Mouse (Mus musculus) midbrain, embryonic 15.5 days (tissue): ENCODE data around the gene Coq6. TPM values are rescaled to one million over a fixed set of nuclear protein-coding genes. Genes with fewer than 3 reads are reported as not detected.
"Not testable (repeated sequence)": the region's sequence is repeated elsewhere in the genome, so short reads cannot be mapped to it uniquely, and the experiment has no call there.

Experiments used
- ATAC-seq: fragments of 200-750 bp; cut with Nextera tagmentation; replicated peaks from 2 replicates; pipeline ENCODE4 v1.8.0; 2017; ENCODE audit warnings: moderate TSS enrichment
- H3K27ac ChIP-seq: fragments of 300-500 bp; sonication (generic); 2 replicates; pipeline ENCODE4 v1.5.1; 2015; ENCODE audit warnings: mild to moderate bottlenecking, inconsistent platforms
- H3K27me3 ChIP-seq: fragments of 300-500 bp; sonication (generic); replicated peaks from 2 replicates; pipeline ENCODE4 v1.6.1; 2015; ENCODE audit warnings: inconsistent platforms
- H3K36me3 ChIP-seq: fragments of 300-500 bp; sonication (generic); replicated peaks from 2 replicates; pipeline ENCODE4 v1.6.1; 2015; ENCODE audit warnings: inconsistent platforms
- H3K4me1 ChIP-seq: fragments of 300-500 bp; sonication (generic); 2 replicates; pipeline ENCODE4 v1.6.1; 2015; ENCODE audit warnings: inconsistent platforms
- H3K4me2 ChIP-seq: fragments of 300-500 bp; sonication (generic); 2 replicates; pipeline ENCODE4 v1.6.1; 2015; ENCODE audit warnings: inconsistent platforms, mild to moderate bottlenecking, moderate library complexity
- H3K4me3 ChIP-seq: fragments of 300-500 bp; sonication (generic); 2 replicates; pipeline ENCODE4 v1.5.1; 2015; ENCODE audit warnings: mild to moderate bottlenecking, inconsistent platforms
- H3K9ac ChIP-seq: fragments of 300-500 bp; sonication (generic); 2 replicates; pipeline ENCODE4 v1.6.1; 2015; ENCODE audit warnings: mild to moderate bottlenecking, inconsistent platforms
- H3K9me3 ChIP-seq: fragments of 300-500 bp; sonication (generic); 2 replicates; pipeline ENCODE4 v1.6.1; 2016; ENCODE audit warnings: inconsistent platforms
- WGBS: fragments of 180-500 bp; shearing (Covaris S2); methylation state at CpG from one replicate; pipeline ENCODE4 v1.1.7; 2015; ENCODE audit warnings: mixed read lengths; 5-methylcytosine and 5-hydroxymethylcytosine counted together
- polyA plus RNA-seq: library from polyadenylated mRNA; unstranded; fragments of >200 nt; fragmentation: Nextera tagmentation; extraction: Ambion mirVana; gene quantifications from 2 replicates; pipeline ENCODE4 v1.2.1, GENCODE M21; 2015

The Coq6 gene
- 46.2 and 47.5 TPM in 2 replicates for polyA plus RNA-seq

GRCm38 (mm10) chr12:84361555-84362489 lies at the start of gene Coq6, which contains the start of gene Fam161b:
Gene Coq6, plus strand, starts transcription at chr12:84361657.
Gene Fam161b, minus strand, starts transcription at chr12:84361833.
- H3K4me3 ChIP-seq = peak within 1 kb of the TSS; percentile 87
- H3K9me3 ChIP-seq = no peaks in the 10 kb centered on the region
- peak within 1 kb of the TSS; percentile 81 for H3K27ac ChIP-seq
- no peaks in the 10 kb centered on the region for H3K27me3 ChIP-seq
- H3K9ac ChIP-seq = peak within 1 kb of the TSS; percentile 83
- under 1% methylated on average over 51 of the region's 51 CpGs for WGBS
- peaks cover 7% of the 10 kb centered on the region for H3K36me3 ChIP-seq
- ATAC-seq = peak; percentile 99
- H3K4me2 ChIP-seq = peak within 1 kb of the TSS; percentile 70
- H3K4me1 ChIP-seq = peaks cover 32% of the 10 kb centered on the region

GRCm38 (mm10) chr12:84316006-84316405 lies 45.5 kb upstream of the Coq6 start:
- Histone ChIP-seq H3K9ac (peak overlapping the region; percentile 87), H3K36me3 (no peaks in the 10 kb centered on the region), H3K4me3 (peak overlapping the region; percentile 75), H3K4me1 (peaks cover 29% of the 10 kb centered on the region), H3K27ac (peak overlapping the region; percentile 93; the same call in 1 of the 2 replicates), H3K9me3 (no peaks in the 10 kb centered on the region), H3K27me3 (no peaks in the 10 kb centered on the region), H3K4me2 (peak overlapping the region; percentile 82)
- WGBS = 42% methylated on average over 7 of the region's 7 CpGs
- 0 out of 2 replicates have a peak, but pooled peaks have one; percentile 21 for ATAC-seq

GRCm38 (mm10) chr12:84316721-84317621 lies 44.5 kb upstream of the Coq6 start, which contains the start of gene Zfp410:
Gene Zfp410, plus strand, starts transcription at chr12:84316852.
- Histone ChIP-seq H3K4me2 (peak within 1 kb of the TSS; percentile 82), H3K9me3 (no peaks in the 10 kb centered on the region), H3K27me3 (no peaks in the 10 kb centered on the region), H3K27ac (peak within 1 kb of the TSS; percentile 93), H3K4me3 (peak within 1 kb of the TSS; percentile 75), H3K36me3 (no peaks in the 10 kb centered on the region), H3K4me1 (peaks cover 29% of the 10 kb centered on the region), H3K9ac (peak within 1 kb of the TSS; percentile 87)
- peak; percentile 95 for ATAC-seq
- WGBS = under 1% methylated on average over 77 of the region's 77 CpGs

- no peak overlapping the region for H3K4me2 ChIP-seq
- H3K4me1 ChIP-seq = no peaks in the 10 kb centered on the region
- 87% methylated on average over 4 of the region's 4 CpGs for WGBS
- H3K9me3 ChIP-seq = no peaks in the 10 kb centered on the region
- no peaks in the 10 kb centered on the region for H3K27me3 ChIP-seq
- H3K4me3 ChIP-seq = no peak overlapping the region
- no peak overlapping the region for H3K9ac ChIP-seq
- H3K36me3 ChIP-seq = peaks cover 26% of the 10 kb centered on the region
- H3K27ac ChIP-seq = no peak overlapping the region
- ATAC-seq = no peak
Observed at GRCm38 (mm10) chr12:84327111-84327512, 34.3 kb upstream of the Coq6 start.

- WGBS = 94% methylated on average over 11 of the region's 11 CpGs
- Histone ChIP-seq H3K9ac (no peak overlapping the region), H3K4me1 (no peaks in the 10 kb centered on the region), H3K36me3 (peaks cover 63% of the 10 kb centered on the region), H3K4me2 (no peak overlapping the region), H3K27me3 (no peaks in the 10 kb centered on the region), H3K4me3 (no peak overlapping the region), H3K27ac (no peak overlapping the region), H3K9me3 (no peaks in the 10 kb centered on the region)
- ATAC-seq = no peak
Observed at GRCm38 (mm10) chr12:84336963-84337625, 24.4 kb upstream of the Coq6 start.

GRCm38 (mm10) chr12:84347192-84347591 lies 14.3 kb upstream of the Coq6 start:
- no peak overlapping the region for H3K27ac ChIP-seq
- peaks cover 45% of the 10 kb centered on the region for H3K36me3 ChIP-seq
- ATAC-seq = no peak
- 35% methylated on average over 2 of the region's 2 CpGs for WGBS
- H3K4me2 ChIP-seq = no peak overlapping the region
- H3K9ac ChIP-seq = no peak overlapping the region
- no peaks in the 10 kb centered on the region for H3K27me3 ChIP-seq
- no peaks in the 10 kb centered on the region for H3K4me1 ChIP-seq
- no peaks in the 10 kb centered on the region for H3K9me3 ChIP-seq
- no peak overlapping the region for H3K4me3 ChIP-seq

GRCm38 (mm10) chr12:84358699-84359098 lies 2.8 kb upstream of the Coq6 start:
- 86% methylated on average over 2 of the region's 2 CpGs for WGBS
- H3K4me3 ChIP-seq, H3K9me3 ChIP-seq, H3K27ac ChIP-seq, H3K27me3 ChIP-seq, H3K9ac ChIP-seq, H3K4me2 ChIP-seq, ATAC-seq: not testable (repeated sequence)
- Histone ChIP-seq H3K4me1 (peaks cover 28% of the 10 kb centered on the region), H3K36me3 (peaks cover 27% of the 10 kb centered on the region)

GRCm38 (mm10) chr12:84362872-84363271 lies 1.4 kb downstream of the Coq6 start:
- Histone ChIP-seq H3K4me3 (peak overlapping the region; percentile 87), H3K27me3 (no peaks in the 10 kb centered on the region), H3K4me2 (peak overlapping the region; percentile 70), H3K4me1 (peaks cover 32% of the 10 kb centered on the region), H3K36me3 (peaks cover under 1% of the 10 kb centered on the region; the same call in 1 of the 2 replicates), H3K27ac (no peak overlapping the region), H3K9ac (no peak overlapping the region), H3K9me3 (no peaks in the 10 kb centered on the region)
- 80% methylated on average over 2 of the region's 2 CpGs for WGBS
- no peak for ATAC-seq

GRCm38 (mm10) chr12:84364291-84364690 lies 2.8 kb downstream of the Coq6 start:
- peaks cover 32% of the 10 kb centered on the region for H3K4me1 ChIP-seq
- no peaks in the 10 kb centered on the region for H3K9me3 ChIP-seq
- ATAC-seq = no peak
- H3K36me3 ChIP-seq = peaks cover 13% of the 10 kb centered on the region; the same call in 1 of the 2 replicates
- 89% methylated on average over 9 of the region's 9 CpGs for WGBS
- H3K27me3 ChIP-seq = no peaks in the 10 kb centered on the region
- no peak overlapping the region for H3K4me2 ChIP-seq
- H3K27ac ChIP-seq = no peak overlapping the region
- no peak overlapping the region for H3K4me3 ChIP-seq
- H3K9ac ChIP-seq = no peak overlapping the region

- WGBS = 94% methylated on average over 6 of the region's 6 CpGs
Observed at GRCm38 (mm10) chr12:84365137-84365536, 3.7 kb downstream of the Coq6 start.

GRCm38 (mm10) chr12:84366971-84367370 lies 5.5 kb downstream of the Coq6 start:
- WGBS = 72% methylated on average over 9 of the region's 9 CpGs
- Histone ChIP-seq H3K9me3 (no peaks in the 10 kb centered on the region), H3K4me1 (peaks cover 17% of the 10 kb centered on the region), H3K4me3 (no peak overlapping the region), H3K4me2 (no peak overlapping the region), H3K27me3 (no peaks in the 10 kb centered on the region), H3K27ac (no peak overlapping the region), H3K36me3 (peaks cover 35% of the 10 kb centered on the region), H3K9ac (no peak overlapping the region)
- ATAC-seq = no peak

More at GRCm38 (mm10) chr12:84365137-84365536, 3.7 kb downstream of the Coq6 start:
- Histone ChIP-seq H3K36me3 (peaks cover 18% of the 10 kb centered on the region), H3K9me3 (no peaks in the 10 kb centered on the region), H3K4me3 (no peak overlapping the region), H3K4me2 (no peak overlapping the region), H3K9ac (no peak overlapping the region), H3K4me1 (peaks cover 28% of the 10 kb centered on the region), H3K27me3 (no peaks in the 10 kb centered on the region), H3K27ac (no peak overlapping the region)
- no peak for ATAC-seq
